Mouse (Mus musculus): Measurements from ENCODE around the gene Trim11. TPM values are rescaled to one million over a fixed set of nuclear protein-coding genes. Genes with fewer than 3 reads are reported as not detected.

The Trim11 gene
- total and polyA plus RNA-seq, 3 experiments = 24.8 to 27.0 TPM; not detected in 1

DNA sequence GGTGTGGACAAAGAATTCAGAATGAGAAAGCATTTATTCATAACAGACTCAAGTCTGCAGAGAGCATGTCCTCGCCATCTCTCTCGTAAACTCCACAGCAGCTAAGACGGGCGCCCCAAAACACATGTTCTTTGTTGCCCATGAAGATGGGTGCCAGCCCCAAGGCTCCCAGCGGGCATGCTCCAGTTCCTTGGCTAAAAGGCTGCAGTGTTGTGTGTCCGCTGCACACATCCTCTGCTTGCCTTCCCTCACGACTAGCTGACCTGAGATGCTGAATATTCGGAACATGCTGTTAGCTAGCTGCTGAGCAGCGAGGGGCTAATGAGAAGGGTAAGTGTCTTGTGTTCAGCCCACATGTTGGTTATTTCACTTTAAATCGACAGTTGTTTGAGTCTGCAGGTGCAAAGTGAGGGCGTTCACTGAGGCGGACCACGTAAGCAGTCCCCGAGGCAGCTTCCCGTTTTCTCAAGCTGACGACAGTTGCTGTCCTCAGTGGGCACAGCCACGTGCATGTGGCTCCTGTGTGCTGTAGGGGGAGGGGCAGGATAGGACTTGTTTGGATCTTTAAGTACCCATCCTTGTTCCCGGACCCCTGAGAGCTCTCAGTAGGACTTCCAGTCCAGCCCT is 4.7 kb downstream of the Trim11 start:
- peaks cover 15 to 16% of the 10 kb centered on the region in 2 experiments for H3K36me3 ChIP-seq (ENCODE audit: control insufficient read depth in 1 of 2, insufficient read depth in 2 of 2, low read length in 2 of 2)
- H3K27me3 ChIP-seq (ENCODE audit: control insufficient read depth in 1 of 2, insufficient read depth in 2 of 2, low read length in 2 of 2) = no peaks in the 10 kb centered on the region
- H3K27ac ChIP-seq (ENCODE audit: control insufficient read depth, low read depth, low read length) = no peak overlapping the region
- no peak for DNase-seq (ENCODE audit: low read depth, low spot score)
- H3K4me1 ChIP-seq (ENCODE audit: control insufficient read depth in 1 of 2, insufficient read depth in 2 of 2, low read length in 2 of 2) = peaks cover 11 to 14% of the 10 kb centered on the region in 2 experiments
- H3K4me3 ChIP-seq (ENCODE audit: control insufficient read depth in 1 of 2, insufficient read depth in 1 of 2, low read depth in 2 of 2, low read length in 2 of 2) = no peak overlapping the region
- no peak overlapping the region for H3K9ac ChIP-seq (ENCODE audit: control insufficient read depth, low read depth, low read length, poor library complexity, severe bottlenecking)
- H3K79me2 ChIP-seq (ENCODE audit: control insufficient read depth, insufficient read depth, low read length, poor library complexity) = peaks cover 36% of the 10 kb centered on the region
- H3K9me3 ChIP-seq (replicated peaks; ENCODE audit: insufficient read depth, low read length) = no peaks in the 10 kb centered on the region
- TF ChIP-seq KAT2A (conservative IDR thresholded peaks at IDR 0.05; ENCODE audit: low read depth, low read length) = no peak
- peak; percentile 62 for TF ChIP-seq MXI1 (IDR thresholded peaks at IDR 0.05; ENCODE audit: low read depth, low read length)
- no peak for TF ChIP-seq HCFC1 (IDR thresholded peaks at IDR 0.05; ENCODE audit: low read depth, low read length)
- no peak for TF ChIP-seq MYC (IDR thresholded peaks at IDR 0.05; ENCODE audit: low read depth, low read length)
- TF ChIP-seq MEF2A (IDR thresholded peaks at IDR 0.05; ENCODE audit: extremely low read depth, insufficient replicate concordance, low read depth, low read length, poor library complexity, severe bottlenecking) = no peak
- TF ChIP-seq MAZ (IDR thresholded peaks at IDR 0.05; ENCODE audit: low read depth, low read length) = no peak
- TF ChIP-seq SMC3 (IDR thresholded peaks at IDR 0.05; ENCODE audit: low read depth, low read length) = no peak
- no peak for TF ChIP-seq POLR2AphosphoS2 (IDR thresholded peaks at IDR 0.05; ENCODE audit: low read length)
- TF ChIP-seq JUND (IDR thresholded peaks at IDR 0.05; ENCODE audit: low read depth, low read length) = no peak
- no peak for TF ChIP-seq TCF12 (IDR thresholded peaks at IDR 0.05; ENCODE audit: low read depth, low read length)
- no peak for TF ChIP-seq E2F4 (IDR thresholded peaks at IDR 0.05; ENCODE audit: borderline replicate concordance, low read depth, low read length)
- TF ChIP-seq ZKSCAN1 (IDR thresholded peaks at IDR 0.05; ENCODE audit: low read depth, low read length) = no peak
- TF ChIP-seq ZNF384 (IDR thresholded peaks at IDR 0.05; ENCODE audit: low read depth, low read length) = no peak
- no peak for TF ChIP-seq UBTF (IDR thresholded peaks at IDR 0.05; ENCODE audit: borderline replicate concordance, insufficient read depth, low read depth, low read length)
- TF ChIP-seq NRF1 (IDR thresholded peaks at IDR 0.05; ENCODE audit: insufficient read depth, low read depth, low read length, poor library complexity, severe bottlenecking) = no peak
- TF ChIP-seq ETS1 (IDR thresholded peaks at IDR 0.05; ENCODE audit: low read depth, low read length) = 0 out of 2 replicates have a peak, but pooled peaks have one; percentile 35
- peak; percentile 47; the same call in 1 of the 2 replicates for TF ChIP-seq BHLHE40 (IDR thresholded peaks at IDR 0.05; ENCODE audit: borderline replicate concordance, low read depth, low read length)
- TF ChIP-seq CHD2 (IDR thresholded peaks at IDR 0.05; ENCODE audit: low read length) = no peak
- TF ChIP-seq TBP (IDR thresholded peaks at IDR 0.05; ENCODE audit: low read depth, low read length) = no peak
- no peak for TF ChIP-seq ZC3H11A (IDR thresholded peaks at IDR 0.05; ENCODE audit: low read depth, low read length)
- TF ChIP-seq EP300 (IDR thresholded peaks at IDR 0.05; ENCODE audit: low read depth in 1 of 2, low read length in 2 of 2) = no peak; a peak in 1 of 4 replicates
- TF ChIP-seq RAD21 (IDR thresholded peaks at IDR 0.05; ENCODE audit: low read depth, low read length) = no peak
- no peak for TF ChIP-seq CTCF (IDR thresholded peaks at IDR 0.05 in 2 of 3, conservative IDR thresholded peaks at IDR 0.05 in 1 of 3; ENCODE audit: control insufficient read depth in 1 of 3, insufficient read depth in 1 of 3, low read depth in 2 of 3, low read length in 3 of 3, poor library complexity in 1 of 3, severe bottlenecking in 1 of 3)
- TF ChIP-seq USF1 (IDR thresholded peaks at IDR 0.05; ENCODE audit: low read depth, low read length) = no peak
- no peak for TF ChIP-seq POLR2A (IDR thresholded peaks at IDR 0.05; ENCODE audit: control insufficient read depth in 1 of 2, insufficient read depth in 1 of 2, low read depth in 1 of 2, low read length in 2 of 2, poor library complexity in 1 of 2)
- no peak for TF ChIP-seq USF2 (IDR thresholded peaks at IDR 0.05; ENCODE audit: borderline replicate concordance in 1 of 2, insufficient read depth in 1 of 2, low read depth in 1 of 2, low read length in 2 of 2)

All from MEL (cell line).